Mouse (Mus musculus) MEL (cell line): ENCODE measurements at regions not wholly inside any gene's neighbourhood (a gene's known extent, or its start where the extent isn't known, plus 50 kb on each side); places are given as distances from the start of the nearest gene placed in this dataset.

ENCODE experiments used
- ETS1 ChIP-seq: IDR thresholded peaks from 2 replicates; pipeline ENCODE4 v1.6.1; 2012; ENCODE audit warnings: low read depth, mild to moderate bottlenecking, inconsistent platforms, low read length, improper control_type of control experiment, moderate library complexity
- HCFC1 ChIP-seq: IDR thresholded peaks from 2 replicates; pipeline ENCODE4 v1.6.1; 2012; ENCODE audit warnings: low read depth, mild to moderate bottlenecking, inconsistent platforms, low read length, improper control_type of control experiment, moderate library complexity

GRCm38 (mm10) chr5:51949996-51950395 is 240.3 kb downstream of the Dhx15 start:
- TF ChIP-seq ETS1 (peak; percentile 17; the same call in 1 of the 2 replicates), HCFC1 (no peak)
